Mouse (Mus musculus) erythroblast, embryonic 14.5 days (primary cell): ENCODE measurements around the gene Slc5a10. TPM values are rescaled to one million over a fixed set of nuclear protein-coding genes. Genes with fewer than 3 reads are reported as not detected.

Experiments used
- H3K27me3 ChIP-seq: 2 replicates; pipeline ENCODE4 v1.6.1; 2012; ENCODE audit warnings: inconsistent platforms; ENCODE audit not compliant: control insufficient read depth
- H3K36me3 ChIP-seq: 2 replicates; pipeline ENCODE4 v1.6.1; 2012; ENCODE audit warnings: mild to moderate bottlenecking, inconsistent platforms; ENCODE audit not compliant: control insufficient read depth
- H3K4me1 ChIP-seq: 2 replicates; pipeline ENCODE4 v1.6.1; 2012; ENCODE audit warnings: inconsistent platforms; ENCODE audit not compliant: control insufficient read depth
- H3K4me3 ChIP-seq: replicated peaks from 2 replicates; pipeline ENCODE3; 2012; ENCODE audit warnings: moderate library complexity, mild to moderate bottlenecking, inconsistent platforms
- H3K9me3 ChIP-seq: 2 replicates; pipeline ENCODE4 v1.6.1; 2012; ENCODE audit warnings: low read length, inconsistent platforms, mixed read lengths; ENCODE audit not compliant: control insufficient read depth
- GATA1 ChIP-seq: IDR thresholded peaks from 2 replicates; pipeline ENCODE4 v1.6.1; 2012; ENCODE audit warnings: low read length, inconsistent platforms, mixed read lengths
- TAL1 ChIP-seq: IDR thresholded peaks from 3 replicates; pipeline ENCODE4 v1.6.1; 2012; ENCODE audit warnings: low read length, inconsistent platforms, mixed read lengths
- polyA plus RNA-seq: library from polyadenylated mRNA; stranded (reverse); fragments of >175 nt; gene quantifications from 2 replicates; pipeline ENCODE4 v1.2.3, GENCODE M21; 2012

Slc5a10 gene
- polyA plus RNA-seq, 1 experiment, result not detected

DNA sequence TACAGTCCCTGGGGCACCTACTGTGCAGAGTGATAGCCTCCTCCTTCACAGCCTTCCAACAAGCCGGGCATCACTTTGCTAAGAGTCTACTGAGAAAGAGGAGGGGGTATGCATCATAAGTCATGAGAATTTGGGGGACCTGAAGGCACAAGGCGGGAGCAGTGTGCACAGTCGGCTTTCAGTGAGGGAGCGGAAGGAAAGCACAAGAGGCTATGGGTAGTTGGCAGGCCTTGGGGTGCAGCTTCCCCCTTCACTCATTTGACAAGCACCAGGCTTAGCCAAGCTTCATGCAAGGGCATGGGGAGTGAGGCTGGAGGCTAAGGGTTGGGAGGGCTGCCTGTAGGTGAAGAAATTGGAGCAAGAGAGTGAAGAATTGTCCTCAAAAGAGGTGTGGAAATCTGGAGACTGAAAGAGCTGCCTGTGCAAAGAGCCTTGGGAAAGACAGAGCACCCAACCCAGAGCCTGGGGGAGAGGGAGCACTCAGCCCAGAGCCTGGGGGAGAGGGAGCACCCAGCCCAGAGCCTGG lies 65.8 kb downstream of the Slc5a10 start:
- Histone ChIP-seq H3K4me3 (no peak overlapping the region), H3K9me3 (no peaks in the 10 kb centered on the region), H3K36me3 (no peaks in the 10 kb centered on the region), H3K27me3 (no peaks in the 10 kb centered on the region), H3K4me1 (no peaks in the 10 kb centered on the region)
- TF ChIP-seq GATA1, result no peak
- no peak for TF ChIP-seq TAL1

GRCm38 (mm10) chr11:61653568-61653967 lies 67.1 kb downstream of the Slc5a10 start:
- H3K4me1 ChIP-seq, result no peaks in the 10 kb centered on the region
- no peaks in the 10 kb centered on the region for H3K36me3 ChIP-seq
- H3K4me3 ChIP-seq, result no peak overlapping the region
- TF ChIP-seq TAL1, result no peak
- TF ChIP-seq GATA1, result no peak
- H3K9me3 ChIP-seq, result no peaks in the 10 kb centered on the region
- no peaks in the 10 kb centered on the region for H3K27me3 ChIP-seq

- H3K9me3 ChIP-seq, result no peaks in the 10 kb centered on the region
- no peak within 1 kb of the TSS for H3K4me3 ChIP-seq
- H3K27me3 ChIP-seq, result no peaks in the 10 kb centered on the region; the same call in 1 of the 2 replicates
- H3K4me1 ChIP-seq, result no peaks in the 10 kb centered on the region
- no peaks in the 10 kb centered on the region for H3K36me3 ChIP-seq
- TF ChIP-seq GATA1 (no peak), TAL1 (no peak)
These were observed 67.8 kb downstream of the Slc5a10 start, which contains the start of gene Grap for GRCm38 (mm10) chr11:61652686-61653447. Gene Grap (plus strand): TSS chr11:61653265.

DNA sequence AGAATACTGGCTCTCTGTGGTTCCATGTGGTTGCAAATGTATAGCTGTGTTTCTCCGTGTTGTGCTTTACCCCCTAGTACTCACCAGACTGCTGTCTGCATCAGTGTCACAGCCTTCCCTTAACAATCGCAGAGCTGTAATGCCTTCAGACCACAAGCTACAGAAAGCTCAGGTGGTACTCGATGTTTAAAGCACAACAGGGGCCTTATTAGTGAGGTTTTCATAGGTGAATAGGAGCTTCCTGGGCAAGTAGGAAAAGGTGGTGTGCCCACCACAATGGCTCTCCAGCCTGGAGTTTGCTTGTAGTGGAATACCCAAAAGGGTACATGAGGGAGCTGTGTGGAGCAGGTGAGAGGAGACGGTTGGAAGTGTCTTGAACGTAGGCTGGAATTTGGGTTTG lies 68.4 kb downstream of the Slc5a10 start:
- TF ChIP-seq GATA1 (no peak), TAL1 (no peak)
- no peaks in the 10 kb centered on the region for H3K9me3 ChIP-seq
- H3K36me3 ChIP-seq, result no peaks in the 10 kb centered on the region
- H3K27me3 ChIP-seq, result no peaks in the 10 kb centered on the region; the same call in 1 of the 2 replicates
- no peak overlapping the region for H3K4me3 ChIP-seq
- no peaks in the 10 kb centered on the region for H3K4me1 ChIP-seq

GRCm38 (mm10) chr11:61650470-61651265 lies 70.0 kb downstream of the Slc5a10 start:
- no peaks in the 10 kb centered on the region for H3K9me3 ChIP-seq
- no peaks in the 10 kb centered on the region for H3K4me1 ChIP-seq
- TF ChIP-seq GATA1, result no peak
- TF ChIP-seq TAL1, result no peak
- H3K36me3 ChIP-seq, result no peaks in the 10 kb centered on the region
- no peaks in the 10 kb centered on the region; the same call in 1 of the 2 replicates for H3K27me3 ChIP-seq
- no peak overlapping the region for H3K4me3 ChIP-seq

GRCm38 (mm10) chr11:61649626-61650025 lies 71.0 kb downstream of the Slc5a10 start:
- no peaks in the 10 kb centered on the region for H3K9me3 ChIP-seq
- H3K4me3 ChIP-seq, result no peak overlapping the region
- H3K4me1 ChIP-seq, result no peaks in the 10 kb centered on the region
- H3K36me3 ChIP-seq, result no peaks in the 10 kb centered on the region
- TF ChIP-seq TAL1 (no peak), GATA1 (no peak)
- no peaks in the 10 kb centered on the region; the same call in 1 of the 2 replicates for H3K27me3 ChIP-seq

- Histone ChIP-seq H3K36me3 (no peaks in the 10 kb centered on the region), H3K9me3 (no peaks in the 10 kb centered on the region), H3K27me3 (no peaks in the 10 kb centered on the region; the same call in 1 of the 2 replicates), H3K4me1 (no peaks in the 10 kb centered on the region), H3K4me3 (no peak overlapping the region)
- TF ChIP-seq GATA1, result no peak
- no peak for TF ChIP-seq TAL1
These were observed 71.5 kb downstream of the Slc5a10 start for GRCm38 (mm10) chr11:61649163-61649580.

DNA sequence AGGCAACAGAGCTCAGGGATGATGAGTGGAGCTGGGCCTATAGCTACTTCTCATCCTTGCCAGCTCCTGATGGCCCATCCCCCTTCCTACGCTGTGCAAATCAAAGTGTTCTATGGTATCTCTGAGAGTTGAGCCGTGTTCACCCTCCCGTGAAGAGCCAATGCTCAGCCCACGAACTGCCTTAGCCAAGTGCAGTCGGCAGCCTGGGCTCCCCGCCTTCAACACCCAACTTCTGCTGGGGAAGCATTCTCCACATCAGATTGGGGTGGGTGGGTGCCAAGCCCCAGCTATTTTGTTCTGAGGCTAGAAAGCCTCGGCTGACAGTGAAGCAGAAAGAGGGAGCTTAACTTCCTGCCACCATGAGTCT lies 71.9 kb downstream of the Slc5a10 start:
- Histone ChIP-seq H3K36me3 (no peaks in the 10 kb centered on the region), H3K4me3 (no peak overlapping the region), H3K9me3 (no peaks in the 10 kb centered on the region), H3K4me1 (no peaks in the 10 kb centered on the region), H3K27me3 (no peaks in the 10 kb centered on the region; the same call in 1 of the 2 replicates)
- TF ChIP-seq TAL1, result no peak
- TF ChIP-seq GATA1, result no peak

DNA sequence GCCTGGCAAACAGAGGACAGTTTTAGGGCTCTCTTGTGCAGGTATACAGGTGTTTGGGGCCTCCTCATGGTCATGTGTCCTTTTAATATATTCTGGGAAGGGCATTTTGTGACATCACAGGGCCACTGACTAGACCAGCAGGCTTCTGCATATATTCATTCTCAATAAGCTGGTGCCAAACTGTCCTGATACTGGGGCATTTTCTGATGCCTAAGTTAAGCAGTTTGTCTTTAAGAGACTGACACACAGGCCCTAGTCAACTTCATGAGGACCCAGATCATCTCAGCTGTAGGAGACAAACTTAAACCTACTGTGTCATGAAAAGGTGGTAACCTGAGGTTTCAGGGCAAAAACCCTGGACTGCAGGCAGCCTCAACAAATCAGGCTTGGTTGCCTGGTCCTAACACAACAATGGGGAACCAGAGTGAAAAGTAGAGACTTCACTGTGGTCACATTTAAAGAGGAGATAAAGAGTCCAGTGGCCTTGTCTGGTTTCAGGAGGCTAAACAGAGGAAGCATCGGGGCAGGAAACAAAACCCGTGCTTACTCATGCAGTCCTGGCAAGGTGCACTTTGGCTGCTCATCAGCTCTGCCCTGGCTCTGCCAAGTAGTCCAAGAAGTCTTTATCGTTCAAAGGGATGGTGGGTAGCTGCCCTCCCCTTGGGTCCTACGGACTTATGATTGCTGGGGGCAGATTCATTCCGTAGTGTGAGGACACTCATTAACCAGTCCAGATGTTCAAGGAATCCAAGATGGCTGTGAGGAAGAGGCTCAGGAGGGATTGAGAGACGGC lies 72.5 kb downstream of the Slc5a10 start:
- Histone ChIP-seq H3K4me1 (no peaks in the 10 kb centered on the region), H3K4me3 (no peak overlapping the region), H3K36me3 (no peaks in the 10 kb centered on the region), H3K9me3 (no peaks in the 10 kb centered on the region), H3K27me3 (no peaks in the 10 kb centered on the region; the same call in 1 of the 2 replicates)
- TF ChIP-seq GATA1, result no peak
- no peak for TF ChIP-seq TAL1
